Mouse (Mus musculus) liver, embryonic 11.5 days (tissue): ENCODE measurements around the gene Ap2m1. TPM values are rescaled to one million over a fixed set of nuclear protein-coding genes. Genes with fewer than 3 reads are reported as not detected.

Experiments
- ATAC-seq: fragments of 200-750 bp; cut with Nextera tagmentation; replicated peaks from 2 replicates; pipeline ENCODE4 v1.8.0; 2017; ENCODE audit warnings: moderate number of reproducible peaks, mild to moderate bottlenecking, moderate TSS enrichment, moderate library complexity; ENCODE audit not compliant: low FRiP score
- DNase-seq: peaks from one replicate; pipeline ENCODE4 v3.0.0-alpha.2; 2017; ENCODE audit warnings: low spot score
- H3K27ac ChIP-seq: fragments of 300-500 bp; sonication (generic); 2 replicates; pipeline ENCODE4 v1.5.1; 2014; ENCODE audit warnings: mild to moderate bottlenecking, low read depth, low read length, control low read depth
- H3K27me3 ChIP-seq: fragments of 300-500 bp; sonication (generic); replicated peaks from 2 replicates; pipeline ENCODE4 v1.6.1; 2014; ENCODE audit warnings: low read length, mixed read lengths; ENCODE audit not compliant: control insufficient read depth, insufficient read depth
- H3K36me3 ChIP-seq: fragments of 300-500 bp; sonication (generic); 2 replicates; pipeline ENCODE4 v1.6.1; 2014; ENCODE audit warnings: mild to moderate bottlenecking, low read length, moderate library complexity, mixed read lengths; ENCODE audit not compliant: control insufficient read depth, insufficient read depth
- H3K4me1 ChIP-seq: fragments of 300-500 bp; sonication (generic); replicated peaks from 2 replicates; pipeline ENCODE4 v1.6.1; 2014; ENCODE audit warnings: low read length, mixed read lengths; ENCODE audit not compliant: control insufficient read depth, insufficient read depth
- H3K4me2 ChIP-seq: fragments of 300-500 bp; sonication (generic); 2 replicates; pipeline ENCODE4 v1.6.1; 2014; ENCODE audit warnings: mild to moderate bottlenecking, control low read depth, moderate library complexity
- H3K4me3 ChIP-seq: fragments of 300-500 bp; sonication (generic); 2 replicates; pipeline ENCODE4 v1.5.1; 2014; ENCODE audit warnings: low read depth, low read length, control low read depth
- H3K9ac ChIP-seq: fragments of 300-500 bp; sonication (generic); 2 replicates; pipeline ENCODE4 v1.6.1; 2014; ENCODE audit warnings: low read depth, low read length, control low read depth
- H3K9me3 ChIP-seq: fragments of 300-500 bp; sonication (generic); 2 replicates; pipeline ENCODE4 v1.6.1; 2016; ENCODE audit warnings: low read length, inconsistent platforms, mixed read lengths; ENCODE audit not compliant: control insufficient read depth
- WGBS: fragments of 180-500 bp; shearing (Covaris S2); extraction: QIAGEN DNeasy Blood & Tissue Kit; methylation state at CpG from one replicate; pipeline ENCODE4 v1.1.7; 2014; 5-methylcytosine and 5-hydroxymethylcytosine counted together
- polyA plus RNA-seq: library from polyadenylated mRNA; unstranded; fragments of >200 nt; fragmentation: Nextera tagmentation; extraction: Ambion mirVana; gene quantifications from 2 replicates; pipeline ENCODE4 v1.2.1, GENCODE M21; 2014

The Ap2m1 gene
- polyA plus RNA-seq, 1 experiment from 2014 or later = 519 TPM

GRCm38 (mm10) chr16:20591076-20591705, 55.9 kb downstream of the Ap2m1 start:
- H3K4me2 ChIP-seq = peak overlapping the region; percentile 90
- no peak for ATAC-seq
- H3K9ac ChIP-seq = no peak overlapping the region
- H3K27ac ChIP-seq = no peak overlapping the region
- WGBS = 6% methylated on average over 48 of the region's 48 CpGs
- H3K4me1 ChIP-seq = peaks cover 41% of the 10 kb centered on the region
- H3K27me3 ChIP-seq = peaks cover 71% of the 10 kb centered on the region
- no peak for DNase-seq
- no peaks in the 10 kb centered on the region for H3K9me3 ChIP-seq
- H3K36me3 ChIP-seq = no peaks in the 10 kb centered on the region
- peak overlapping the region; percentile 52 for H3K4me3 ChIP-seq

Other genes with a start within 250 kb of the Ap2m1 start
- gene Parl, start 233.1 kb upstream of the Ap2m1 start, polyA plus RNA-seq = 87.6 and 89.4 TPM in 2 replicates
- not detected in 2 replicates for gene Cyp2ab1, start 210.1 kb upstream of the Ap2m1 start, polyA plus RNA-seq
- gene Abcc5, start 109.1 kb upstream of the Ap2m1 start, polyA plus RNA-seq = 43.6 and 48.2 TPM in 2 replicates
- 125 and 132 TPM in 2 replicates for gene Eif2b5, start 36.7 kb upstream of the Ap2m1 start, polyA plus RNA-seq
- gene Dvl3, start 18.5 kb upstream of the Ap2m1 start, polyA plus RNA-seq = 18.9 and 20.3 TPM in 2 replicates
- 49.2 and 50.9 TPM in 2 replicates for gene Abcf3, start 13.1 kb downstream of the Ap2m1 start, polyA plus RNA-seq
- gene Vwa5b2, start 54.0 kb downstream of the Ap2m1 start, polyA plus RNA-seq = 0.58 and 1.1 TPM in 2 replicates
- 42.7 and 44.6 TPM in 2 replicates for gene Eef1akmt4, start 76.1 kb downstream of the Ap2m1 start, polyA plus RNA-seq
- gene Gm49333, start 76.1 kb downstream of the Ap2m1 start, polyA plus RNA-seq = 0.05 TPM in 1 of 2 replicates, not detected in the other
- gene Alg3, start 76.3 kb downstream of the Ap2m1 start, polyA plus RNA-seq = 55.7 and 58.6 TPM in 2 replicates
- 0.47 and 0.59 TPM in 2 replicates for gene Camk2n2, start 85.8 kb downstream of the Ap2m1 start, polyA plus RNA-seq
- gene Ece2, start 94.3 kb downstream of the Ap2m1 start, polyA plus RNA-seq = 0.90 and 0.97 TPM in 2 replicates
- gene Psmd2, start 116.2 kb downstream of the Ap2m1 start, polyA plus RNA-seq = 354 and 386 TPM in 2 replicates
- gene Eif4g1, start 132.8 kb downstream of the Ap2m1 start, polyA plus RNA-seq = 185 and 196 TPM in 2 replicates
- 2.1 TPM in 2 replicates for gene Fam131a, start 157.8 kb downstream of the Ap2m1 start, polyA plus RNA-seq
- gene Polr2h, start 182.2 kb downstream of the Ap2m1 start, polyA plus RNA-seq = 124 and 127 TPM in 2 replicates
- 14.4 and 15.3 TPM in 2 replicates for gene Clcn2, start 182.3 kb downstream of the Ap2m1 start, polyA plus RNA-seq
- 0.77 and 0.93 TPM in 2 replicates for gene Chrd, start 197.6 kb downstream of the Ap2m1 start, polyA plus RNA-seq
- 4.1 and 4.3 TPM in 2 replicates for gene Thpo, start 199.0 kb downstream of the Ap2m1 start, polyA plus RNA-seq